Mouse (Mus musculus): ENCODE results near the gene Gm45837. TPM values are rescaled to one million over a fixed set of nuclear protein-coding genes. Genes with fewer than 3 reads are reported as not detected.

The Gm45837 gene
- polyA plus RNA-seq, 1 experiment from 2014 or later: 3.9 TPM

GRCm38 (mm10) chr7:101477200-101477599, 66.5 kb downstream of the Gm45837 start:
- H3K27ac ChIP-seq (ENCODE audit: low read depth): no peak overlapping the region
- H3K9me3 ChIP-seq (ENCODE audit: control insufficient read depth, low read length): no peaks in the 10 kb centered on the region
- no peak for DNase-seq (ENCODE audit: low spot score)
- no peak for ATAC-seq (replicated peaks; ENCODE audit: low FRiP score, low TSS enrichment, low read depth)
- peaks cover 4% of the 10 kb centered on the region; the same call in 1 of the 2 replicates for H3K4me1 ChIP-seq (replicated peaks; ENCODE audit: control insufficient read depth, insufficient read depth, low read length)
- H3K9ac ChIP-seq (ENCODE audit: low read length): no peak overlapping the region
- no peaks in the 10 kb centered on the region for H3K36me3 ChIP-seq (ENCODE audit: control insufficient read depth, insufficient read depth, low read length)
- no peaks in the 10 kb centered on the region for H3K27me3 ChIP-seq (replicated peaks; ENCODE audit: control insufficient read depth, insufficient read depth, low read length)
- no peak overlapping the region for H3K4me2 ChIP-seq (ENCODE audit: low read length)
- 38% methylated on average over 5 of the region's 5 CpGs for WGBS
- no peak overlapping the region for H3K4me3 ChIP-seq (ENCODE audit: low read depth, low read length)

GRCm38 (mm10) chr7:101478099-101478498, 67.4 kb downstream of the Gm45837 start:
- WGBS: 75% methylated on average over 5 of the region's 5 CpGs
- no peaks in the 10 kb centered on the region for H3K9me3 ChIP-seq (ENCODE audit: control insufficient read depth, low read length)
- H3K27ac ChIP-seq (ENCODE audit: low read depth): no peak overlapping the region
- no peak overlapping the region for H3K4me2 ChIP-seq (ENCODE audit: low read length)
- H3K36me3 ChIP-seq (ENCODE audit: control insufficient read depth, insufficient read depth, low read length): no peaks in the 10 kb centered on the region
- H3K4me1 ChIP-seq (replicated peaks; ENCODE audit: control insufficient read depth, insufficient read depth, low read length): peaks cover 2% of the 10 kb centered on the region; the same call in 1 of the 2 replicates
- ATAC-seq (replicated peaks; ENCODE audit: low FRiP score, low TSS enrichment, low read depth) (no peak), DNase-seq (ENCODE audit: low spot score) (no peak)
- H3K4me3 ChIP-seq (ENCODE audit: low read depth, low read length): no peak overlapping the region
- no peaks in the 10 kb centered on the region for H3K27me3 ChIP-seq (replicated peaks; ENCODE audit: control insufficient read depth, insufficient read depth, low read length)
- no peak overlapping the region for H3K9ac ChIP-seq (ENCODE audit: low read length)

GRCm38 (mm10) chr7:101479841-101480240, 69.2 kb downstream of the Gm45837 start:
- Histone ChIP-seq H3K4me1 (replicated peaks; ENCODE audit: control insufficient read depth, insufficient read depth, low read length) (no peaks in the 10 kb centered on the region), H3K4me2 (ENCODE audit: low read length) (no peak overlapping the region), H3K36me3 (ENCODE audit: control insufficient read depth, insufficient read depth, low read length) (no peaks in the 10 kb centered on the region), H3K4me3 (ENCODE audit: low read depth, low read length) (no peak overlapping the region), H3K27me3 (replicated peaks; ENCODE audit: control insufficient read depth, insufficient read depth, low read length) (no peaks in the 10 kb centered on the region), H3K9me3 (ENCODE audit: control insufficient read depth, low read length) (no peaks in the 10 kb centered on the region), H3K27ac (ENCODE audit: low read depth) (no peak overlapping the region), H3K9ac (ENCODE audit: low read length) (no peak overlapping the region)
- no peak for ATAC-seq (replicated peaks; ENCODE audit: low FRiP score, low TSS enrichment, low read depth)
- WGBS: 62% methylated on average over 4 of the region's 4 CpGs
- no peak for DNase-seq (ENCODE audit: low spot score)

- Histone ChIP-seq H3K9ac (ENCODE audit: low read length) (no peak overlapping the region), H3K27ac (ENCODE audit: low read depth) (no peak overlapping the region), H3K9me3 (ENCODE audit: control insufficient read depth, low read length) (no peaks in the 10 kb centered on the region), H3K4me1 (replicated peaks; ENCODE audit: control insufficient read depth, insufficient read depth, low read length) (no peaks in the 10 kb centered on the region), H3K4me2 (ENCODE audit: low read length) (no peak overlapping the region), H3K4me3 (ENCODE audit: low read depth, low read length) (no peak overlapping the region), H3K27me3 (replicated peaks; ENCODE audit: control insufficient read depth, insufficient read depth, low read length) (no peaks in the 10 kb centered on the region), H3K36me3 (ENCODE audit: control insufficient read depth, insufficient read depth, low read length) (no peaks in the 10 kb centered on the region)
- ATAC-seq (replicated peaks; ENCODE audit: low FRiP score, low TSS enrichment, low read depth): no peak
- no peak for DNase-seq (ENCODE audit: low spot score)
- 82% methylated on average over 6 of the region's 6 CpGs for WGBS
Measured at GRCm38 (mm10) chr7:101480671-101481070, 70.0 kb downstream of the Gm45837 start.

- Histone ChIP-seq H3K27ac (ENCODE audit: low read depth) (no peak overlapping the region), H3K9me3 (ENCODE audit: control insufficient read depth, low read length) (no peaks in the 10 kb centered on the region), H3K36me3 (ENCODE audit: control insufficient read depth, insufficient read depth, low read length) (no peaks in the 10 kb centered on the region), H3K9ac (ENCODE audit: low read length) (no peak overlapping the region), H3K4me3 (ENCODE audit: low read depth, low read length) (no peak overlapping the region), H3K27me3 (replicated peaks; ENCODE audit: control insufficient read depth, insufficient read depth, low read length) (no peaks in the 10 kb centered on the region), H3K4me2 (ENCODE audit: low read length) (no peak overlapping the region), H3K4me1 (replicated peaks; ENCODE audit: control insufficient read depth, insufficient read depth, low read length) (no peaks in the 10 kb centered on the region)
- DNase-seq (ENCODE audit: low spot score) (no peak), ATAC-seq (replicated peaks; ENCODE audit: low FRiP score, low TSS enrichment, low read depth) (no peak)
- 51% methylated on average over 8 of the region's 8 CpGs for WGBS
Measured at GRCm38 (mm10) chr7:101481872-101482498, 71.3 kb downstream of the Gm45837 start.

GRCm38 (mm10) chr7:101482499-101483081, 71.9 kb downstream of the Gm45837 start:
- no peaks in the 10 kb centered on the region for H3K4me1 ChIP-seq (replicated peaks; ENCODE audit: control insufficient read depth, insufficient read depth, low read length)
- H3K9ac ChIP-seq (ENCODE audit: low read length): no peak overlapping the region
- H3K27me3 ChIP-seq (replicated peaks; ENCODE audit: control insufficient read depth, insufficient read depth, low read length): no peaks in the 10 kb centered on the region
- no peak overlapping the region for H3K27ac ChIP-seq (ENCODE audit: low read depth)
- DNase-seq (ENCODE audit: low spot score) (no peak), ATAC-seq (replicated peaks; ENCODE audit: low FRiP score, low TSS enrichment, low read depth) (no peak)
- H3K4me3 ChIP-seq (ENCODE audit: low read depth, low read length): no peak overlapping the region
- H3K36me3 ChIP-seq (ENCODE audit: control insufficient read depth, insufficient read depth, low read length): no peaks in the 10 kb centered on the region
- no peaks in the 10 kb centered on the region for H3K9me3 ChIP-seq (ENCODE audit: control insufficient read depth, low read length)
- 71% methylated on average over 9 of the region's 9 CpGs for WGBS
- H3K4me2 ChIP-seq (ENCODE audit: low read length): no peak overlapping the region

GRCm38 (mm10) chr7:101483498-101484115, 72.9 kb downstream of the Gm45837 start:
- no peak overlapping the region for H3K9ac ChIP-seq (ENCODE audit: low read length)
- H3K4me1 ChIP-seq (replicated peaks; ENCODE audit: control insufficient read depth, insufficient read depth, low read length): no peaks in the 10 kb centered on the region
- no peaks in the 10 kb centered on the region for H3K9me3 ChIP-seq (ENCODE audit: control insufficient read depth, low read length)
- H3K27me3 ChIP-seq (replicated peaks; ENCODE audit: control insufficient read depth, insufficient read depth, low read length): no peaks in the 10 kb centered on the region
- no peaks in the 10 kb centered on the region for H3K36me3 ChIP-seq (ENCODE audit: control insufficient read depth, insufficient read depth, low read length)
- DNase-seq (ENCODE audit: low spot score): no peak
- no peak overlapping the region for H3K4me2 ChIP-seq (ENCODE audit: low read length)
- no peak for ATAC-seq (replicated peaks; ENCODE audit: low FRiP score, low TSS enrichment, low read depth)
- no peak overlapping the region for H3K4me3 ChIP-seq (ENCODE audit: low read depth, low read length)
- H3K27ac ChIP-seq (ENCODE audit: low read depth): no peak overlapping the region
- WGBS: 70% methylated on average over 9 of the region's 9 CpGs

- 65% methylated on average over 5 of the region's 5 CpGs for WGBS
- H3K9me3 ChIP-seq (ENCODE audit: control insufficient read depth, low read length): no peaks in the 10 kb centered on the region
- no peak overlapping the region for H3K4me3 ChIP-seq (ENCODE audit: low read depth, low read length)
- H3K27ac ChIP-seq (ENCODE audit: low read depth): no peak overlapping the region
- no peak overlapping the region for H3K4me2 ChIP-seq (ENCODE audit: low read length)
- H3K27me3 ChIP-seq (replicated peaks; ENCODE audit: control insufficient read depth, insufficient read depth, low read length): no peaks in the 10 kb centered on the region
- DNase-seq (ENCODE audit: low spot score) (no peak), ATAC-seq (replicated peaks; ENCODE audit: low FRiP score, low TSS enrichment, low read depth) (no peak)
- 0 out of 2 replicates have a peak, but pooled peaks cover 3% of the 10 kb centered on the region for H3K4me1 ChIP-seq (replicated peaks; ENCODE audit: control insufficient read depth, insufficient read depth, low read length)
- no peaks in the 10 kb centered on the region for H3K36me3 ChIP-seq (ENCODE audit: control insufficient read depth, insufficient read depth, low read length)
- H3K9ac ChIP-seq (ENCODE audit: low read length): no peak overlapping the region
Measured at GRCm38 (mm10) chr7:101487102-101487501, 76.4 kb downstream of the Gm45837 start.
